Mouse (Mus musculus): ENCODE data around the gene Slc39a13.

DNA sequence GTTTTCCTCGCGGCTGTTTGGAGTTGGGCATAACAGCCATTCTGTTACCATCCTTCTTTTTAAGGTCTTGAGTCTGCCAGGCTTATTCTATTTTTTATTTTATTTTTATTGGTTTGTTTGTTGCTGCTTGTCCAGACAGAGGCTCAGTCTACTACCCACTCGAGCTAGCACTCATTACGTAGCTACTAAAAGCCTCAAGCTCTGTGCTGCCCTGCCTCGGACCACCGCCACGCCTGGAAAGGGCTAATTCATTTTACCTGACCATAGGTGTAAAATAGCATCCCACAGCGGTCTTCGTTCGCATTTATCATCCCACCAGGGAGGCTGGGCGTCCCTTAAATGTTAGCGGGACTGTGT, 7.7 kb upstream of the Slc39a13 start:
- TF ChIP-seq CTCF (IDR thresholded peaks at IDR 0.05; ENCODE audit: low read depth, low read length) (no peak), POLR2A (IDR thresholded peaks at IDR 0.05; ENCODE audit: borderline replicate concordance, low read depth, low read length) (no peak)

Data from bone marrow macrophage, adult 2 months (primary cell).